Mouse (Mus musculus) ES-E14 (cell line): ENCODE results near the gene Bpifb1.

ENCODE experiments used
- HCFC1 ChIP-seq: IDR thresholded peaks from 2 replicates; pipeline ENCODE4 v1.6.1; 2012; ENCODE audit warnings: low read length, inconsistent platforms, borderline replicate concordance; ENCODE audit not compliant: insufficient read depth
- MAFK ChIP-seq: IDR thresholded peaks from 2 replicates; pipeline ENCODE4 v1.6.1; 2014; ENCODE audit warnings: mild to moderate bottlenecking, low read depth, low read length, inconsistent platforms; ENCODE audit not compliant: insufficient read depth
- ZC3H11A ChIP-seq: IDR thresholded peaks from 2 replicates; pipeline ENCODE4 v1.6.1; 2012; ENCODE audit warnings: low read depth, mild to moderate bottlenecking, inconsistent platforms, low read length, borderline replicate concordance
- ZNF384 ChIP-seq: IDR thresholded peaks from 2 replicates; pipeline ENCODE4 v1.6.1; 2012; ENCODE audit warnings: low read depth, low read length, inconsistent platforms

DNA sequence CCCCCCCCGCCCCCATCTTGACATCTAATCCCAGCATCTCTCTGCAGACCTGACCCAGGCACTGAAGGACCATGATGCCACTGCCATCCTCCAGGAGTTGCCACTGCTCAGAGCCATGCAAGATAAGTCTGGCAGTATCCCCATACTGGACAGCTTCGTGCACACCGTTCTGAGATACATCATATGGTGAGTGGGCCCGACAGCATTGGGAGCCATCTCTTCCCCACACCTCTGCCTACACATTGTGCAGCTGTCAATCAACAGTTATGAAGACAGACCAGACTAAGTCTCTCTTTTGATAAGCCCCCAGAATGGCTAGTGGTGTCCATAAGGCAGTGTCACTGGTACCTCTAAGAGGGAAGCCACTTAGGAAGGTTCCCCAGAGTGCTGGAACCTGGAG, 14.0 kb downstream of the Bpifb1 start:
- TF ChIP-seq MAFK (no peak), ZC3H11A (no peak), ZNF384 (no peak), HCFC1 (no peak)
